Mouse (Mus musculus) liver, adult 2 months (tissue): ENCODE measurements around the gene Fbxl17.

Experiments used
- CTCF ChIP-seq: fragments of 200-500 bp; IDR thresholded peaks from 2 replicates; pipeline ENCODE4 v1.5.1; 2011; ENCODE audit warnings: low read depth, low read length, control low read depth
- POLR2A ChIP-seq: fragments of 200-500 bp; IDR thresholded peaks from 2 replicates; pipeline ENCODE4 v1.6.1; 2011; ENCODE audit warnings: low read length, control low read depth; ENCODE audit not compliant: insufficient read depth; ENCODE audit errors: extremely low read depth

DNA sequence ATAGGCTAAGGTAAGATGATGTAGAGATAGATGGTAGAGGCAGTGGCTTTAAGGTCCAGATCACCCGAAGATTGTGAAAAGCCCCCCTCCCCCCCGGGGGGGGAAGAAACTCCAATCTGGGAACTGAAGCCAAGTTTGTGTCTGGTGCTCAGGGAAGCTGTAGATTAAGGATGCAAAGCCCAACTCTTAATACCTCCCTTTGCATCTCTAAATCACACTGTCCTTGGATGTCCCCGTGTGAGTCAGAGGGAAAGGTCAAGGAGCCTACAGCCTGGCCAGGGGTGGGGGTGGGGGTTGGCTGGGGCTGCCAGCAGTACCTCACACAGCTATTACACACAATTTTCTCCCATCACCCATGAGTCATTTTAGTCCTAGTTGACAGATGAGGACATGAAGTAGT is 453.4 kb downstream of the Fbxl17 start:
- no peak for TF ChIP-seq POLR2A
- no peak for TF ChIP-seq CTCF
